Mouse (Mus musculus) adrenal gland, adult 18-20 months (tissue): Measurements from ENCODE around the gene Aars2. TPM values are rescaled to one million over a fixed set of nuclear protein-coding genes. Genes with fewer than 3 reads are reported as not detected.
A peak's percentile ranks its signal among the peaks of the same experiment; 100 is the strongest.

ENCODE experiments used
- DNase-seq, 2 experiments: peaks; one replicate each; pipeline ENCODE4 v3.0.0; 2021 to 2022; ENCODE audit warnings: low spot score in 2 of 2
- long read RNA-seq, 2 experiments: library from polyadenylated mRNA; stranded (forward); transcript quantifications; one replicate each; pipeline ENCODE4 v2.0.0; 2021
- total RNA-seq, 2 experiments: library from RNA; stranded (reverse); gene quantifications; 1 replicate in 1 of 2; 2 replicates in 1 of 2; pipeline ENCODE4 v1.2.3; 2021

The Aars2 gene
- 10 to 100 TPM; 15.8 to 17.3 TPM for total RNA-seq
- long read RNA-seq, experiment 1, transcript Aars2-201 (22 exons, 3,349 nt) = major isoform, 36 of 43 reads
- long read RNA-seq, experiment 1, partial matches to known transcripts = 0 of 43 reads
- long read RNA-seq, experiment 1, other reads (novel, unspliced or antisense) = 7 of 43 reads
- long read RNA-seq, experiment 2, transcript Aars2-201 (22 exons, 3,349 nt) = major isoform, 81 of 104 reads
- long read RNA-seq, experiment 2, partial matches to known transcripts = 15 of 104 reads
- long read RNA-seq, experiment 2, other reads (novel, unspliced or antisense) = 8 of 104 reads

GRCm38 (mm10) chr17:45506700-45507189, at the start of gene Aars2:
Gene Aars2 (plus strand): TSS chr17:45506841.
- DNase-seq = peak; percentile 90 to 94

- no peak for DNase-seq
Measured at GRCm38 (mm10) chr17:45457487-45457886, 49.2 kb upstream of the Aars2 start.

- DNase-seq = no peak
Measured at GRCm38 (mm10) chr17:45458516-45458915, 48.1 kb upstream of the Aars2 start.

GRCm38 (mm10) chr17:45459062-45459461, 47.6 kb upstream of the Aars2 start:
- no peak for DNase-seq

GRCm38 (mm10) chr17:45462506-45462905, 44.1 kb upstream of the Aars2 start:
- no peak for DNase-seq

GRCm38 (mm10) chr17:45464255-45464654, 42.4 kb upstream of the Aars2 start:
- DNase-seq = no peak

- DNase-seq = no peak
Measured at GRCm38 (mm10) chr17:45466701-45467100, 39.9 kb upstream of the Aars2 start.

GRCm38 (mm10) chr17:45468302-45468701, 38.3 kb upstream of the Aars2 start:
- DNase-seq = no peak

- no peak for DNase-seq
Measured at GRCm38 (mm10) chr17:45470726-45471125, 35.9 kb upstream of the Aars2 start.

GRCm38 (mm10) chr17:45473667-45474066, 33.0 kb upstream of the Aars2 start:
- no peak for DNase-seq

GRCm38 (mm10) chr17:45474146-45474545, 32.5 kb upstream of the Aars2 start:
- DNase-seq = no peak

GRCm38 (mm10) chr17:45474669-45475465, 31.8 kb upstream of the Aars2 start, which contains the start of gene Spats1:
Gene Spats1 (minus strand): TSS chr17:45475415.
- DNase-seq = peak; percentile 36

GRCm38 (mm10) chr17:45478234-45478825, 28.3 kb upstream of the Aars2 start:
- DNase-seq = peak; percentile 82 to 85

GRCm38 (mm10) chr17:45480429-45480828, 26.2 kb upstream of the Aars2 start:
- no peak for DNase-seq

GRCm38 (mm10) chr17:45485581-45485980, 21.1 kb upstream of the Aars2 start:
- DNase-seq = no peak

- DNase-seq = no peak
Measured at GRCm38 (mm10) chr17:45487216-45487615, 19.4 kb upstream of the Aars2 start.

- DNase-seq = no peak
Measured at GRCm38 (mm10) chr17:45488321-45489254, 18.1 kb upstream of the Aars2 start.

- DNase-seq = no peak
Measured at GRCm38 (mm10) chr17:45489736-45490135, 16.9 kb upstream of the Aars2 start.

- DNase-seq = no peak
Measured at GRCm38 (mm10) chr17:45490532-45491154, 16.0 kb upstream of the Aars2 start.

- no peak for DNase-seq
Measured at GRCm38 (mm10) chr17:45495398-45495797, 11.2 kb upstream of the Aars2 start.
